Mouse (Mus musculus) G1E-ER4 (cell line): ENCODE results near the gene 2410137M14Rik. TPM values are rescaled to one million over a fixed set of nuclear protein-coding genes. Genes with fewer than 3 reads are reported as not detected.

Experiments
- GATA1 ChIP-seq: IDR thresholded peaks from one replicate; pipeline ENCODE4 v1.8.0; 2012; ENCODE audit warnings: low read length, inconsistent platforms
- polyA plus RNA-seq: library from polyadenylated mRNA; stranded (reverse); fragments of >175 nt; gene quantifications from 2 replicates; pipeline ENCODE4 v1.2.3, GENCODE M21; 2012

The 2410137M14Rik gene
- polyA plus RNA-seq, 1 experiment = not detected

DNA sequence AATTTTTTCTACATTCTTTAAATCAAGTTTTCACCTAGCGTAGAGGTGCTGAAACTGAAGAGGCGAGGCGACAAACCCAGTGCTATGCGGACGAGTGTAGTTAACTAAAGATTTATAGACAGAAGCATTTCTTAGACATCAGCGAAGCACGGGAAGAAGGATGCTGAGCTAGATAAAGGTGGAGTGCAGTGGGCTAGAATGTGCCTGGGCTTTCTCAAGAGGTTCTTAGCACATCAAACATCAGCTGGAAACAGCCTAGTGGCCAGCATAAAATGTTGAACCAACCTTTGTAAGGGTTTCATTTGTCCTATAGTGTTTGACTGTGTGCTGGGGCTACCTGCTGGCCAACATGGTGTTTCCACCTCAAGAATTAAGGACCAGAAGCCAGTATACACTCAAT lies 19.8 kb upstream of the 2410137M14Rik start, which contains the start of gene Zfp57:
Gene Zfp57 (plus strand): TSS at position 301 of the 400 bp plus-strand sequence.
- no peak for TF ChIP-seq GATA1

DNA sequence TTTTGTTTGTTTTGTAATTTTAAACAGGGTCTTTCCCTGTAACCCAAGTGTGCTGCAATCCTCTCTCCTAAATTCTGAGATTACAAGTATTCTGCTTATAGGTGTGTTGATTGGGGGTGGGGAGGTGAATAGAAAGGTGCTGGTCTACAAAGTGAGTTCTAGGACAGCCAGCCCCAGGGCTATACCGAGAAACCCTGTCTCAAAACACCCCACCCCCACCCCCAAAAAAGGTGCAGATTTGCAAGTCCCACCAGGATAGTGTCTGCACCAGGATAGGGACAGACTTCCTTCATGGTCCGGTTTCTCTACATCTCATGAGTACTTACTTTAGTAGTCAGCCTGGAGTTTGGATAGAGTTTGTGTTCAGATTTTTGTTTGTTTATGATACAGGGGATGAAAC lies 17.4 kb upstream of the 2410137M14Rik start:
- no peak for TF ChIP-seq GATA1

DNA sequence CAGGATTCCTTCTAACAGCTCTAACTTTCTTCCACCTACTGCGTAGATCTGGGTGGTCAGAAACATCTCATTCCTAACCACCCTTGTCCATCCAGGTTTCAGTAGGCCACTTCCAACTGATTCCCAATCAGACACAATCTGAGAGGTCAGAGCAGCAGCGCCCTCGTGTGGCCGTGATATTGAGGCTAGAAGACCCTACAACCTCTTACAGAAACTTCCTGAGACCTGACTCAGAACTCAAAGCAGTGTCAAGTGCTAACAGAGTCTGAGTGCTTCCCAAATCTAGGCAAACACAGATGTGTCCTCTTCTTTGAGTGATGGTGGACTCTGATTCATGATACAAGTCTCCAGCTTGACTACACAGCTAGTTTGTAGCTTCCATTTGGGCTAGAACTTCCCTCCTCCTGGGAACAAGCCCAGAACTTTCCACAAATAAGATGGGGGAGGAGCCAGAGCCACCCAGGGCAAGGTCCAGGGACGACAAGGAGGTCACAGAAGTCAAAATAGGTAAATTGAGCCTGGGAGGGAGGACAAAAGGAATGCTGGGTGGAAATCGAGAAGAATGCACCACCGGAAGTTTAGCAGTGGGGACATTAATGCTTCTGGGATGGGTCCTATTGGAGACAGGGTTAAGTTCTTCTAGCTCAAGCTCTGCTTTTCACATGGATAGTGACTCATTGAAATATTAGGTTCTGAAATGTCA lies 16.1 kb upstream of the 2410137M14Rik start:
- TF ChIP-seq GATA1 = no peak

DNA sequence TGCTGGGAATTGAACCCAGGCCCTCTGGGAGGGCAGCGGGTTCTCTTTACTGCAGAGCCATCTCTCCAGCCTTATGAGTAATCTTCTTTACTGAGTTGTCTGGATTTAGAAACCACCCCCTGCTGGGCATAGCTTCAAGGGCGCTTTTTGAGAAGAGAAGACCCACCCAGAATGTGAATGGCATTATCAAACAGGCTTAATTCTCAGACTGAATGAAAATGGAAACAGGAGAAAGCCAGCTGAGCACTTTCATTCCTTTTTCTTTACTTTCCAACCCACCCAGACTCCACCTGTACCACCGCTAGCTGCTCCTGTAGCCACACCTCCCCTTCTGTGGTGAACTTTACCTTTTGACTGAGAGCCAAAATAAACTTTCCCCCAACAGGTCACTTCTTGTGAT lies 14.4 kb upstream of the 2410137M14Rik start:
- TF ChIP-seq GATA1 = no peak

DNA sequence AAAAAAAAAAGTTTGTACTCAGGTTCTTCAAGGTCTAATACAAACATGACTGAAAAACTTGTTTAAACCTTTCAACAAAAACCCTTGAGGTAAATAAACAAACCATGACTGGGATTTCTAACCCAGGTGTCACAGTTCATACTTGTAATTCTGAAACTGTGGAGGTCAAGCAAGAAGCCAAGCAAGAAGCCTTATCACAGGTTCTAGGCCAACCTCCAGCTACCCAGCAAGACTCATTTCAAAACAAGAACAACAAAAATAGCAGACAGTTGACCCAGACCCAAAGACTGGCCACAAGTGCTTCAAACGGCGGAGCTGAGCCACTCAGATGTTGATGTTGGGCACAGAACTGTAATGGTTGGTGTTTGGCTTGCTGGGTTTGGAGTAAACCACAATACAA lies 13.5 kb upstream of the 2410137M14Rik start:
- no peak for TF ChIP-seq GATA1

DNA sequence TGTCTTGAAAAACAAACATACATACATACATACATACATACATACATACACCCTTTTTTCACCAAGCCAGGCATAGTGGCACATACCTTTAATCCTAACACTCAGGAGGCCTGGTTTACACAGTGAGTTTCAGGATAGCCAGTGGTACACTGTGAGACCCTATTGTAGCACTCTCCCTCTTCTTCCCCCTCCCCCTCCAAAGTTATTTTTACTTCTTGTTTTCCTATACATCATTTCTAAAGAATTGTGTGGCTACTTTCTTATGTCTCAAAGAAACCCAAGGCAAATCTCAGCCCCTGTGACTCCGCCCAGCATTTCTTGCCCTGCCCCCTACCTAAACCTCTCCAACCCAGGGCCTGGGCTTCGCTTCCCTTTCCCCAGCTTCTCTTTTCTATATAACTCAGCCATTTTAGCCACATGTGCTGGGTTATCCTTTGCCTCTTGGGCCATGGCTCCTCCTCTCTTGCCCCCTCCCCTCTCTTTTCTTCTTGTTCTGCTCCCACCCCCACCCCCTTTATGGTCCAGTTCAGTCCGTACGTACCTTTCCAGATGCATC lies 12.8 kb upstream of the 2410137M14Rik start:
- TF ChIP-seq GATA1 = no peak

DNA sequence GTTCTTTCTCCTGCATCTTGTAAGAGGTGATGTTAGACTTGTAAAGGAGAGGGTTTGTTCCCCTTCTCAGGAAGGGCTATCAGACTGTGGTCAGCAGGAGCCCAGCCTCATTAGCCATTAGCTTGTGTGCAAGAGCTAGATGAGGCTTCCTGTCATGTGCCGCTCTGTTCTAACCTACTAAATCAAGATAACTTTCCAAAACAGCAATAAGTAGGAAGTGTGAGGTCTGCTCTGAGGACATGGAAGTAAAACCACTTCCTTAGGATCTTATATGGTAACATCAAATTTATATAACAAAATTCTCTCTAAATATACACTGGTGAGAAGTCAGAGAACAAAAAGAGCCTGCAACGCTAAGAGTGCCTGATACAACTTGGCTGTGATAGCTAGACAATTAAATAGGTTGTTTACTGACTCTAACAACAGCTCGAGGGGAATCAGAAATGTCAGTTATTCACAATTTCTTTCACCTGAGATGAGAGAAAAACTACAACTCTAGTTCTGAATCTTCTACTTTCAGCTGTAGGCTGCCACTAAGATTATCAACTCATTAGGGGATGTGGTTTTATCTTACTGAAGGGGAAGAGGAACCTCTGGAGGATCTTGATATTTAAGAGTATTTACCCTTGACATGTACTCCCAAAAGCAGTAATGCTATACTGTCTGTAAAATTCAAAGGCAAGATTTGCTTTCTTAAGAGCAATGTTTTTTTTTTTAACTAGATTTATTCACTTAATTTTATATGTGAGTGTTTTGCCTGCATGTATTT lies 11.5 kb upstream of the 2410137M14Rik start:
- peak; percentile 19 for TF ChIP-seq GATA1

DNA sequence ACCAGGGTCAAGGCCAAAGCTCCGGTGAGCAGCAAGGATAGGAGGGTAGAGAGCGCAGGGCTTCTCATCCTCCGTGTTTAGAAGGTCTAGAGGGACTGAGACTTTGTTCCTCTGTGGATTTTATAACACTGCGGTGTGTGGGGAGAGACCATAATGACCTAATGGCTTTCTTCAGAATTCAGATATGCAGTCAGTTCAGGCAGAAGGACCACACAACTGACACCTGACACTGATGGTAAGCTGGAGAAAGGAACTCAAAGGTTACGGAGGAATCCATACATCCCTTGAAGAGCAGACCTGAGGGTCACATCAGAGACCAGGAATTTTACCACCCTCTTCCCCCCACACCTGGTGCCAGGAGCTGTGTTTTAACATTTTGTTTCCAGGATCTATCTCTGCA lies 8.4 kb upstream of the 2410137M14Rik start, which contains the start of gene H2-M5:
Gene H2-M5 (minus strand): TSS at position 101 of the 400 bp plus-strand sequence.
- TF ChIP-seq GATA1 = no peak

DNA sequence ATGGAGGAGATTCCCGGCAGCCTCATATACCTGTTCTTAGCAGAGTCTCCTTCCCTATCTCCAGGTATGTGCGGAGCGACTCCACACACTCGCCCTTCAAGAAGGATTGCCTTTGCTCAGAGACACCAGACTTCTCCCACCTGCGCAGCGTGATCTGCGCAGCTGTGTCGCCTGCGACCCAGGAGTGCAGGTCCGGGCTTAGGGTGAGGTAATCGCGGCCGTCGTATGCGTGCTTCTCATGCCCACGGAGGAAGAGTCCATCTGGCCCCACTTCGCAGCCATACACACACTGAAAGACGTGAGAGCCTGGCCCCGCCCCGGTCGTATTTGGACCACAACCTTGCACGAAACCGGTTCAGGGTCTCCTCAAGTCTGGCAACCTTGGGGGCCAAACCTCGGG lies 7.4 kb upstream of the 2410137M14Rik start:
- no peak for TF ChIP-seq GATA1

DNA sequence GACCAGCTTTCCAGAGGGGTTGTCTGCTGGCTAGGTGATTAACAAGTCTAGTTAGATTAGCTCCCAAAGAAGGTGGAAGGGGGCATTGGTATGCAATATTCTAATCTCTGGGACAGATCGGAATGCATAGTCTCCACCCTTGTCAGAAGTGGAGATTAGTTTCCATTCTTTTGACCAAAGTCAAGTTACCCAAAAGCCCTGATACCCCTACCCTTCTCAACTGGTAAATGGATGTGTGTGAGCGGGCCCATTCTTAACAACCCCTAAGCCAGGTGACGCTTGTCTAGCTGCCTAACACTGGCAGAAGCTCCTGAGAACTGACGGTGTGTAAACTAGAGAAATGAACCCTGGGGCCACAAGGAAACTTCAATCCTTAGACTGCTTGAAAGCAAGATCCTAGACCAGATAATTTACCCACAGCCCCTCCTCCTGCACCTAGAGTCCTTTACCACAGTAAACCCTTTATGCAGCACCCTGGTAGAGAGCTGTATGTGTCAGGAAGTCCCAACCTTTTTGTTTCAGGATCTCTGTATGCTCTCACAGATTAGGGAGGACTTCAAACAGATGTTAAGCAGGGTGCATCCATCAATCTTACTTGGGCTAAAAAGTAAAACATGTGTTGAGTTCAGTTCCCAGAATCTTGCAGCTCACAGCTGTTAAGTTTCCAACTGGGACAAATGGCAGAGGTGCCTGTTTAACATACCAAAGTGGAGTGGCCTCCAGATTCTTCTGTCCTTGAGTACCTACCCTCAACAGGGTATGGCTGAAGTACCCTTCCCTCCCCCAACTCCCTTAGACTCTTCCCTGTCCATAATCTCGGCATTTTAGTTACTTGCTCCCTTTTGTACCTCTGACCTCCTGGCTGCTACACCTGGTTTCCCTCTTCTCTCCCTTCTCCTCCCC lies 1.5 kb upstream of the 2410137M14Rik start:
- no peak for TF ChIP-seq GATA1

DNA sequence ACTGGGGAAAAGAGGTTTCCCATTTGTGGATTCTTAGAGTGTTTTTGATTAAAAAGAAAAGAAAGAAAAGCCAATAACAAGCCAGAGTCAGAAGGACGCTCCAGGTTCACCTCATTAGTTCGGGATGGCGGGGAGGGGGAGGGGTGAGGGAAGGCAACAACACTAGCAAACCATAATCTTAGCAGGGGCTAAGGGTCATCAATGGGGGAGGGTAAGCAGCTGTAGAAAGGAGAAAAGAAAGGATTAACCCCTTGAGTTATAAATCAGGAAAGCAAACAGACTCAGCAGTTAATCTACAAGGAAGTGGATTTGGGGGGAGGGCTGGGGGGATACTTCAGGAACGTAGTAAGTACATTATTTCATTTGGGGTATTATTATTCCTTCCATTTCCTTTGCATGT lies 808 bp upstream of the 2410137M14Rik start:
- no peak for TF ChIP-seq GATA1

DNA sequence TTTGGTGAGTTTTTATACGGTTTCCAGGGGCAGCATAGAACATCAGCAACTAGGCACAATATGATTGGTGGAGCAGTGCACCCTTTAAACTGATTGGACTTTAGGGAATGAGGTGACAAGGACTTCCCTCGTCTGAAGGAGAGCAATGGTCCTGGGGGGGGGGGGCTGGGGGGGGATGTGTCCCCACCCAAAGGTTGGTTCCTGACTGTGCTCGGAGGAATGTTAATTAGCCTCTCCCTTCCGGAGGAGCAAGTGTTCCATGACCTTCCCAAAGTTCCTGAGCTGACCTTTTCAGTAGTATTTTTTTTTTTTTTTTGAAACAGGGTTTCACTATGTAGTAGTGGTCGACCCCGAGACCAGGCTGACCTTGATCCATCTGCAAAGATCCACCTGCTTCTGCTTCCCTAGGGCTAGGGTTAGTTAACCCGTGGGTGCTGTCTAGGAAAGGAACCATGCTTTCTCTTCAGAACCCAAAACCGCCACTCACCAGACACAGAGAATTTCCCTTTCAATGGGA lies 7.7 kb downstream of the 2410137M14Rik start:
- no peak for TF ChIP-seq GATA1

DNA sequence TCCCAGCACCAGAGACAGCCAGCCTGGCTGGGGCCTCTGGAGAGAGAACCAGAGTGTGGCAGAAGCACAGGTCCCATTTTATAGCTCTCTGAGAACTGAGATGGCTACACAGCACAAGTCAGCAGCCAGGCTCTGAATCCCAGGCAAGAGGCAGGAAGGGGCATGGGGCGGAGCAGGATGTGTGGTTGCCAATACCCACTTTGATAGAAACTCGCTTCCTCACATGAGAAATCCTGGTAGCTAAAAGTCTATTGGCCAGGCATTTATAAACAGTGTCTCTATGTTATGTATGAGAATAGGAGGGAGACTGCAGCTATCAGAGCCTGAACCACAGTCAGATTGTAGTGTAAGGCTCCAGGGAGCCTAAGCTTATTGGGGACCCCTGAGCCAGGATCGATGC lies 8.2 kb downstream of the 2410137M14Rik start:
- no peak for TF ChIP-seq GATA1

DNA sequence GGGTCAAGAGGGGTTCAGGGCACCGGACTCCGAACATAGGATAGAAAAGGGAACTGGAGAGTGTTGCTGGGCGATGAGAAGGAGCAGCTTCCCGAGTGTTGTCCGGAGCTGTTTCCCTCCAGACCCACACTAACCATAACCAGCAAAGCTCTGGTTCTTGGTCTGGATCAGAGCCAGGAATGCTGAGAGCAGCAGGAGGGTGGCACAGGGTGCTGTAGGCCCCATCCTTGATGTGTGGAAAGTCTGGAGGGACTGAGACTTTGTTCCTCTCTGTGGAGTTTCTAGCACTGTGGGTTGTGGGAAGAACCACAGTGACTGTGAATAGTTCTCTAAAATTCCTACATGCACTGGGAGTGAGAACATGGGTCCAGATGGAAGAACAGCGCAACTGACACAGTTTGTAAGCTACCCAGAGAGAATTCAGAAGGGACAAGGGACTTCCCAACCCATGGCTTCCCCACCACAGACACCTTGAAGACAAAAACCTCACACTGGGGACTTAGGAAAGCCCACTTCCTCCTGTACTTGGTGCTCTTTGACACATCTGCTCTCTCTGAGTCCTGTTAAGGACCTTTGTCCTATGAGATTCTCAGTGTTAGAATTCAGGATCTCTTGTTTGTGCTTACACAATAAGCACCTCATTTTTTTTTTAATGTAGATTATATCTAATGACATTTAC lies 9.7 kb downstream of the 2410137M14Rik start:
- TF ChIP-seq GATA1 = no peak
